In genomic region chr1:172376198-172376667, GRCm38 (mm10) we compare ENCODE assay signal across 8 mouse cellular contexts. TPM values are rescaled to one million over a fixed set of nuclear protein-coding genes. Genes with fewer than 3 reads are reported as not detected.
DNase-seq lines count a peak whose midpoint lies in the region; ATAC-seq and TF ChIP-seq lines count a peak whose summit lies in the region.

TSS of gene Pigm (plus strand) at chr1:172376546.

- H3K4me3 ChIP-seq in forebrain, embryonic 10.5 days: peak within 1 kb of the TSS; percentile 98
- H3K4me3 ChIP-seq in heart, embryonic 15.5 days: peak within 1 kb of the TSS; percentile 72
- peak within 1 kb of the TSS; percentile 84 to 85 for H3K4me3 ChIP-seq in liver, embryonic 14.5 days (ENCODE audit: insufficient read depth in 1 of 2, low read depth in 2 of 2, low read length in 2 of 2)
- peak within 1 kb of the TSS; percentile 94 for H3K4me3 ChIP-seq in neural tube, embryonic 11.5 days (ENCODE audit: low read depth, low read length)
- H3K4me3 ChIP-seq in stomach, postnatal 0 days (ENCODE audit: low read depth, low read length): peak within 1 kb of the TSS; percentile 88

- WGBS in forebrain, embryonic 10.5 days: under 1% methylated on average over 39 of the region's 39 CpGs
- under 1% methylated on average over 39 of the region's 39 CpGs for WGBS in heart, embryonic 15.5 days
- WGBS in liver, embryonic 14.5 days (ENCODE audit: insufficient replicate concordance): under 1% methylated on average over 38 of the region's 39 CpGs
- under 1% methylated on average over 39 of the region's 39 CpGs for WGBS in neural tube, embryonic 11.5 days
- WGBS in stomach, postnatal 0 days: under 1% methylated on average over 39 of the region's 39 CpGs

- no peak for TF ChIP-seq CTCF in liver, embryonic 14.5 days (IDR thresholded peaks at IDR 0.05; ENCODE audit: low read depth)
- no peak for TF ChIP-seq CTCF in stomach, postnatal 0 days (IDR thresholded peaks at IDR 0.05; ENCODE audit: low read depth)

- no peak; the same call in 1 of the 2 replicates for TF ChIP-seq EP300 in liver, embryonic 14.5 days (IDR thresholded peaks at IDR 0.05; ENCODE audit: low read depth)
- peak; percentile 85 for TF ChIP-seq EP300 in stomach, postnatal 0 days (optimal IDR thresholded peaks at IDR 0.05)

- peak; percentile 98 for DNase-seq in CD8-positive naive resting alpha-beta T cell, adult 2 months (ENCODE audit: low read depth in 2 of 2, low spot score in 2 of 2)
- peak; percentile 96 for DNase-seq in c-Kit-positive CD71-negative TER-119-negative erythroid progenitor cells, embryonic 14.5 days (ENCODE audit: low read depth)
- peak; percentile 99 for DNase-seq in forebrain, embryonic 10.5 days (ENCODE audit: extremely low spot score, low spot score)
- peak; percentile 98 to 99 for DNase-seq in kidney, postnatal 25 days
- DNase-seq in liver, embryonic 14.5 days (ENCODE audit: low read depth in 3 of 3, low spot score in 3 of 3): peak; percentile 97
- peak; percentile 98 for DNase-seq in neural tube, embryonic 11.5 days (ENCODE audit: low spot score)
- peak; percentile 99 for DNase-seq in stomach, postnatal 0 days (ENCODE audit: low spot score)

- peaks cover 30% of the 10 kb centered on the region for H3K4me1 ChIP-seq in forebrain, embryonic 10.5 days
- H3K4me1 ChIP-seq in heart, embryonic 15.5 days (replicated peaks): peaks cover 31% of the 10 kb centered on the region
- H3K4me1 ChIP-seq in liver, embryonic 14.5 days (replicated peaks; ENCODE audit: control insufficient read depth in 2 of 2, insufficient read depth in 2 of 2, low read length in 1 of 2): peaks cover 11 to 13% of the 10 kb centered on the region in 2 experiments
- H3K4me1 ChIP-seq in neural tube, embryonic 11.5 days (ENCODE audit: control insufficient read depth, insufficient read depth, low read length): peaks cover 12% of the 10 kb centered on the region; the same call in 1 of the 2 replicates
- H3K4me1 ChIP-seq in stomach, postnatal 0 days (replicated peaks; ENCODE audit: control insufficient read depth, insufficient read depth): 0 out of 2 replicates have a peak, but pooled peaks cover 4% of the 10 kb centered on the region

- peaks cover 37% of the 10 kb centered on the region for H3K36me3 ChIP-seq in forebrain, embryonic 10.5 days (replicated peaks)
- peaks cover 13% of the 10 kb centered on the region; the same call in 1 of the 2 replicates for H3K36me3 ChIP-seq in heart, embryonic 15.5 days
- peaks cover 5% of the 10 kb centered on the region; the same call in 1 of the 2 replicates for H3K36me3 ChIP-seq in liver, embryonic 14.5 days (replicated peaks; ENCODE audit: control insufficient read depth, insufficient read depth, low read depth)
- no peaks in the 10 kb centered on the region for H3K36me3 ChIP-seq in neural tube, embryonic 11.5 days (ENCODE audit: control insufficient read depth, insufficient read depth, low read length)
- no peaks in the 10 kb centered on the region; the same call in 1 of the 2 replicates for H3K36me3 ChIP-seq in stomach, postnatal 0 days (ENCODE audit: control insufficient read depth, insufficient read depth, low read length)

- H3K27me3 ChIP-seq in forebrain, embryonic 10.5 days (ENCODE audit: poor library complexity, severe bottlenecking): no peaks in the 10 kb centered on the region
- H3K27me3 ChIP-seq in heart, embryonic 15.5 days: no peaks in the 10 kb centered on the region
- no peaks in the 10 kb centered on the region for H3K27me3 ChIP-seq in liver, embryonic 14.5 days (ENCODE audit: control insufficient read depth, insufficient read depth, low read length)
- no peaks in the 10 kb centered on the region for H3K27me3 ChIP-seq in neural tube, embryonic 11.5 days (ENCODE audit: control insufficient read depth, insufficient read depth, low read length)
- no peaks in the 10 kb centered on the region for H3K27me3 ChIP-seq in stomach, postnatal 0 days (ENCODE audit: control insufficient read depth, insufficient read depth, low read length)

- H3K4me2 ChIP-seq in heart, embryonic 15.5 days: peak within 1 kb of the TSS; percentile 92
- H3K4me2 ChIP-seq in liver, embryonic 14.5 days (ENCODE audit: low read depth): peak within 1 kb of the TSS; percentile 75
- H3K4me2 ChIP-seq in neural tube, embryonic 11.5 days (ENCODE audit: low read depth): peak within 1 kb of the TSS; percentile 99
- peak within 1 kb of the TSS; percentile 96 for H3K4me2 ChIP-seq in stomach, postnatal 0 days (replicated peaks; ENCODE audit: low read depth)

- peak within 1 kb of the TSS; percentile 73 for H3K9ac ChIP-seq in heart, embryonic 15.5 days
- H3K9ac ChIP-seq in liver, embryonic 14.5 days (replicated peaks): peak within 1 kb of the TSS; percentile 79
- H3K9ac ChIP-seq in neural tube, embryonic 11.5 days (ENCODE audit: low read length): peak within 1 kb of the TSS; percentile 79
- peak within 1 kb of the TSS; percentile 92 for H3K9ac ChIP-seq in stomach, postnatal 0 days (ENCODE audit: low read length)

- peak within 1 kb of the TSS; percentile 88 for H3K27ac ChIP-seq in forebrain, embryonic 10.5 days
- peak within 1 kb of the TSS; percentile 81 for H3K27ac ChIP-seq in heart, embryonic 15.5 days
- peak within 1 kb of the TSS; percentile 87 for H3K27ac ChIP-seq in liver, embryonic 14.5 days
- 0 out of 2 replicates have a peak within 1 kb of the TSS, but pooled peaks have one; percentile 53 for H3K27ac ChIP-seq in neural tube, embryonic 11.5 days (ENCODE audit: low read depth, low read length)
- H3K27ac ChIP-seq in stomach, postnatal 0 days (replicated peaks): peak within 1 kb of the TSS; percentile 85

- H3K9me3 ChIP-seq in forebrain, embryonic 10.5 days: 0 out of 2 replicates have a peak, but pooled peaks cover under 1% of the 10 kb centered on the region
- no peaks in the 10 kb centered on the region for H3K9me3 ChIP-seq in heart, embryonic 15.5 days (replicated peaks)
- no peaks in the 10 kb centered on the region for H3K9me3 ChIP-seq in liver, embryonic 14.5 days (ENCODE audit: control insufficient read depth, low read length)
- no peaks in the 10 kb centered on the region for H3K9me3 ChIP-seq in neural tube, embryonic 11.5 days (ENCODE audit: control insufficient read depth, low read length)
- H3K9me3 ChIP-seq in stomach, postnatal 0 days (ENCODE audit: control insufficient read depth, low read length): no peaks in the 10 kb centered on the region

- peak; percentile 98 for ATAC-seq in heart, embryonic 15.5 days (replicated peaks; ENCODE audit: insufficient number of reproducible peaks, insufficient read depth, low FRiP score, low read depth)
- ATAC-seq in liver, embryonic 14.5 days (ENCODE audit: insufficient read depth): peak; percentile 98
- peak; percentile 97 for ATAC-seq in neural tube, embryonic 11.5 days (ENCODE audit: insufficient read depth, low FRiP score, low TSS enrichment)
- peak; percentile 99 for ATAC-seq in stomach, postnatal 0 days (ENCODE audit: low FRiP score, low TSS enrichment)

RNA-seq across cellular contexts. Expression of gene Pigm, which starts in this region (rescaled TPM):
- polyA plus RNA-seq in forebrain, embryonic 10.5 days (2016; fragmentation: Nextera tagmentation; extraction: Ambion mirVana): 10.6 and 10.8 TPM in 2 replicates
- polyA plus RNA-seq in heart, embryonic 15.5 days (2015; fragmentation: Nextera tagmentation; extraction: Ambion mirVana): 3.2 and 3.6 TPM in 2 replicates
- 3.8 and 4.1 TPM in 2 replicates for polyA plus RNA-seq in liver, embryonic 14.5 days (2012; rRNA removed)
- polyA plus RNA-seq in liver, embryonic 14.5 days (2014; fragmentation: Nextera tagmentation; extraction: Ambion mirVana): 2.3 and 2.6 TPM in 2 replicates
- polyA plus RNA-seq in neural tube, embryonic 11.5 days (2014; fragmentation: Nextera tagmentation; extraction: Ambion mirVana): 14.2 and 15.1 TPM in 2 replicates
- polyA plus RNA-seq in stomach, postnatal 0 days (2015; fragmentation: Nextera tagmentation; extraction: Ambion mirVana): 3.6 and 3.8 TPM in 2 replicates

Comparison
In these comparisons a context has a peak if more than half of its experiments do, and no peak if none do; other contexts are left out.
1. Peak in every context shown above with its lines: DNase-seq, ATAC-seq, H3K4me3 ChIP-seq and H3K27ac ChIP-seq.